Mouse (Mus musculus): ENCODE results near the gene Paics. TPM values are rescaled to one million over a fixed set of nuclear protein-coding genes. Genes with fewer than 3 reads are reported as not detected.
"Not testable (repeated sequence)": the region's sequence is repeated elsewhere in the genome, so short reads cannot be mapped to it uniquely, and the experiment has no call there.

Gene Paics
- polyA plus RNA-seq, 1 experiment from 2014 or later: 208 TPM

DNA sequence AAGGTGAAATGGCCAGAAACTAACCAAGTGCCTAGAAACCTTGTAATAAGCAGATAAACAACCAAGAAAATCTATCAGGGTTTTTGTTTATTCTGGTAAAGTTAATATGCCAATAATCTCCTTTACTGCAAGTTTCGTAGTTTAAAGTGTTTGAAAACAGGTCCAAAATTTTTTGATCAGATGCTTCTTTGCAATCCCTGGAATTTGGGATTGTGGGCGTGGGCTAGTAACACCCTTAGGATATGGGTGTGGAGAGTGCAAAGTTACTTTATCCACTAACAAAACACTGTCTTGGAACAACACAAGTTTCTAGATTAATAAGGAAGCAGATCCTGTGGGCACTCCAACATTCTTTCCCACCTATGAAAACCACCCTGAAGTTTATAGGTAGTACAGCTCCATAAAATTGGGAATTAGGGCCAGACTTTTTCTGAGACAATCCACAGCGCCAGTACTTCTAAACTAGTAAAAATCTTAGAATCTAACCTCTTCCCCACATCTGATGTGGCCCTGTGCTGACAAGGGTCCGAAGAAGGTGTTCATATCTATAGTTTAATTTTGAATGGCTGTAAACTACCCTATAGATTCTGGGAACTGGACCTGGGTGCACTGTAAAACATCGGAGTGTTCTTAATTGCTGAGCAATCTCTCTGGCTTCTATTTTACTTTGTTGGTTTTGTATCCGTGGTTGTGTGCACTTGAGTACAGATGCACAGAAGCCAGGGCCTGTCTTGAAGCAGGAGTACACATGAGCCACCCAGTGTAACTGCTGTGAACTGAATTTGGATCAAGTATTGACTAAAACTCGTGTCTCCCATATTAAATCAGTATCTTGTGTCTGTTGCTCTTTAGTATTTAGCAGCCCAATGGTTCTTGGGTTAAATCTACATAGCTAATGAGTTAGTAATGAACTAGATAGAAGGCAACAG lies 1.3 kb downstream of the Paics start:
- Histone ChIP-seq H3K4me1 (replicated peaks) (peaks cover 43% of the 10 kb centered on the region), H3K9me3 (replicated peaks) (no peaks in the 10 kb centered on the region), H3K4me2 (peak overlapping the region; percentile 93), H3K27ac (peak overlapping the region; percentile 95), H3K27me3 (no peaks in the 10 kb centered on the region), H3K36me3 (peaks cover 14% of the 10 kb centered on the region), H3K9ac (peak overlapping the region; percentile 84), H3K4me3 (peak overlapping the region; percentile 93)
- ATAC-seq (replicated peaks; ENCODE audit: insufficient number of reproducible peaks, insufficient read depth, low FRiP score, low read depth): no peak
- WGBS: 11% methylated on average over 7 of the region's 7 CpGs

DNA sequence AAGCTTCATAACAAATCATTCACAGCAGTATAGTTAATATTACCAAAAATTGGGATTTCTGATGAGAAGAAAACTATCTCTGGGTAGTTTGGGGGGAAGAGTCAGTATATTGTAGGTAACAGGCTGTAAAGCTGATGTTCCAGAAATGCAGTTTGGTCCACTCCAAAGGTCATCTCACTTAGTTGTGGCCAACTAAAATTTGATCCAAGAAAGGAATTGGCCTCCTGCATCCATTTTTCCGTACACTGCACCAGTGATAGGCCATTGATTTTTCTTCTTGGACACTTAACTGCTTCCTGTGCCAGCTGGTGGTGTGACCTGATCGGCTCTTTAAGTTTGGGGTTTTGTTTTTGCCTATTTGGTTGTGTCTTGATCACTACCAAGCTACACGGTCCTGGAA lies 2.7 kb downstream of the Paics start:
- no peak overlapping the region for H3K4me2 ChIP-seq
- H3K36me3 ChIP-seq: peaks cover 28% of the 10 kb centered on the region

DNA sequence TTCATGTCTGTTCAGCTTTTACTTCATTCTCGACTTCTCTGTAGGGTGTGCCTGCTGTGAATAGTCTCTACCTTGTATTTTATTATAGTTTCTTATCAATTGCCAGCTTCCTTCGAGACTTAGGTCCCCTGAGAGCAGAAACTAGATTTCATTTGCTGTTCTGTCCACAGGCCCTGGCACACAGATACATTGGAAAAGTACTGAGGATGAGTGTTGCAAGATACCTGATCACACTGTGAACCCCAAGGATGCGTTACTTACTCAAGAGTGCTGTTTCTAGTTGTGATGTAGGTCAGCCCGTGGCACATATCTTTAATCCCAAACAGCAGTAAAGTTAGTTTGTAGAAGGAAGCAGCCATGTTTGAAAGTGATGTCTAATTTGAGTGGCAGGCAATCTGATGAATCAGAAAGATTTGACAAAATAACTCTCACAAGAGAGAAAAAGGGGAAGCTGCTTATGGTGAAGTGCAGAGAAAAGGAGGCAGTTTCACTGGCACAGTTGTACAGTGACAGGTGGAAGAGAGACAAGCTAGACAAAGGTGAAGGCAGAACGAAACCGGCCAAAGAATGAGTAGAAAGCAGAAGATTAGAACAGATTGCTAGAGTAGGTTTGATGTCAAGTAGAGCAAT lies 3.3 kb downstream of the Paics start:
- Histone ChIP-seq H3K4me3 (no peak overlapping the region), H3K4me2 (no peak overlapping the region), H3K27ac (0 out of 2 replicates have a peak overlapping the region, but pooled peaks have one; percentile 3), H3K27me3 (no peaks in the 10 kb centered on the region), H3K36me3 (peaks cover 33% of the 10 kb centered on the region), H3K4me1 (replicated peaks) (peaks cover 31% of the 10 kb centered on the region), H3K9ac (no peak overlapping the region), H3K9me3 (replicated peaks) (no peaks in the 10 kb centered on the region)
- 73% methylated on average over 6 of the region's 6 CpGs for WGBS
- ATAC-seq (replicated peaks; ENCODE audit: insufficient number of reproducible peaks, insufficient read depth, low FRiP score, low read depth): no peak

More for the DNA sequence above, 2.7 kb downstream of the Paics start:
- no peak for ATAC-seq (replicated peaks; ENCODE audit: insufficient number of reproducible peaks, insufficient read depth, low FRiP score, low read depth)
- peaks cover 33% of the 10 kb centered on the region for H3K4me1 ChIP-seq (replicated peaks)
- no peak overlapping the region for H3K4me3 ChIP-seq
- no peak overlapping the region for H3K27ac ChIP-seq
- H3K9ac ChIP-seq: no peak overlapping the region
- no peaks in the 10 kb centered on the region for H3K9me3 ChIP-seq (replicated peaks)
- no peaks in the 10 kb centered on the region for H3K27me3 ChIP-seq
- WGBS: 67% methylated on average over 3 of the region's 3 CpGs

DNA sequence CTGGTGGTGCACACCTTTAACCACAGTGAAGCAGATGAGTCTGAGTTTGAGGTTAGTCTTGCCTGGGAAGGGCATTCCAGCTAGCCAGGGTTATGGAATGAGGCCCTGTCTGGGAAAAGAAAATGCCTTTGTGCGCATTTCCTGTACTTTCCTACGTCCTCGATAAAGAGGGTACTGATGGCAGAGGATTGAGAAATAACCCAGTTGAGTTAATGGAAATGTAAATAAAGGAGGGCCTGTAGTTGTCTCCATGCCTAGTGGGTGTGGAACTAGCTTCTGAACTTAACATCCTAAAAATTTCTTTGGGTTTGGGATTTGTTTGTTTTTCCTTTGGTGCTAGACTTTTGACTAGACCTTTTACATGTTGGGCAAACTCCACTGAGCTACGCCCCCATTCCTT lies 4.4 kb downstream of the Paics start:
- peaks cover 42% of the 10 kb centered on the region for H3K36me3 ChIP-seq
- no peaks in the 10 kb centered on the region for H3K9me3 ChIP-seq (replicated peaks)
- no peak overlapping the region for H3K27ac ChIP-seq
- WGBS: 68% methylated on average over 4 of the region's 4 CpGs
- no peak overlapping the region for H3K9ac ChIP-seq
- peaks cover 24% of the 10 kb centered on the region for H3K4me1 ChIP-seq (replicated peaks)
- H3K4me2 ChIP-seq: no peak overlapping the region
- no peaks in the 10 kb centered on the region for H3K27me3 ChIP-seq
- ATAC-seq (replicated peaks; ENCODE audit: insufficient number of reproducible peaks, insufficient read depth, low FRiP score, low read depth): no peak
- H3K4me3 ChIP-seq: no peak overlapping the region

DNA sequence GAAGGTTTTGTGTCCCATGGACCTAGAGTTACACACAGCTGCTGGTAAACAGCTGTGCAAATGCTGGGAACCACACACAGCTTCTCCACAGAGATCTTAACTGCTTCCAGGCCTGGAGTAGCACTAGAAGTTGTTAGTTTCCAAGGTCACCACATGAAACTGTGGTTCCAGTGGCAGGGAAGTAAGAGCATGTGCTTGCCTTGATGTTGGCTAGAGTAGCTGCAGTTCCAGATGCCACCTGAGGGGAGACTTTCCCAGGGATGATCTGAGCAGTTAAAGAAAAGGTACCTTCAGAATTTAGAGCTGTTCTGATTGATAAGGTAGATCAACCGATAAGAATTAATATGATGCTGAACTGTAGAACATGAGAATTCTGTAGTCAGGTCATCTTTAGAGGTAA lies 6.8 kb downstream of the Paics start:
- 98% methylated on average over 1 of the region's 1 CpGs for WGBS

DNA sequence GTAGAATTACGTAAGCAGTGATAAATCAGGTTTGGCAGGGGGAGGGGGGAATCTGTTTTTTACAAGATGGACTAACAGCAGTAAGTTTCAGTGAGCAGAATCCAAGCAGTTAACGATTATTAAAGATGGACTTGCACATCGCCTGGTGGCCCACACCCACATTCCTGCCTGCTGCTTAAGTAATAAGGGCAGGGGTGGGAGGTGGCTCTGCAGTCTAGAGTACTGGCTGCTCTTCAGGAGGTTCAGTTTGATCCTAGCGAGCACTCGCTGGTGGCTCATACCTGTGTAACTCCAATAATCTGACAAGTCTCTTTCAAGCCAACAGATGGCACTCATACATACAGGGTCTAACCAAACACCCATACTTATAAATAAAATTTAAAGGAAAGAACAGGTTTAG lies 8.5 kb downstream of the Paics start:
- Histone ChIP-seq H3K4me3 (no peak overlapping the region), H3K9me3 (replicated peaks) (no peaks in the 10 kb centered on the region), H3K36me3 (peaks cover 81% of the 10 kb centered on the region), H3K9ac (no peak overlapping the region), H3K4me1 (replicated peaks) (peaks cover 3% of the 10 kb centered on the region; the same call in 1 of the 2 replicates), H3K27me3 (no peaks in the 10 kb centered on the region), H3K4me2 (no peak overlapping the region), H3K27ac (no peak overlapping the region)
- no peak for ATAC-seq (replicated peaks; ENCODE audit: insufficient number of reproducible peaks, insufficient read depth, low FRiP score, low read depth)
- 89% methylated on average over 5 of the region's 5 CpGs for WGBS

More for the DNA sequence above, 6.8 kb downstream of the Paics start:
- Histone ChIP-seq H3K4me3 (no peak overlapping the region), H3K9ac (no peak overlapping the region), H3K27ac (no peak overlapping the region), H3K9me3 (replicated peaks) (no peaks in the 10 kb centered on the region), H3K4me1 (replicated peaks) (peaks cover 16% of the 10 kb centered on the region), H3K4me2 (no peak overlapping the region), H3K36me3 (peaks cover 65% of the 10 kb centered on the region), H3K27me3 (no peaks in the 10 kb centered on the region)
- ATAC-seq (replicated peaks; ENCODE audit: insufficient number of reproducible peaks, insufficient read depth, low FRiP score, low read depth): no peak

DNA sequence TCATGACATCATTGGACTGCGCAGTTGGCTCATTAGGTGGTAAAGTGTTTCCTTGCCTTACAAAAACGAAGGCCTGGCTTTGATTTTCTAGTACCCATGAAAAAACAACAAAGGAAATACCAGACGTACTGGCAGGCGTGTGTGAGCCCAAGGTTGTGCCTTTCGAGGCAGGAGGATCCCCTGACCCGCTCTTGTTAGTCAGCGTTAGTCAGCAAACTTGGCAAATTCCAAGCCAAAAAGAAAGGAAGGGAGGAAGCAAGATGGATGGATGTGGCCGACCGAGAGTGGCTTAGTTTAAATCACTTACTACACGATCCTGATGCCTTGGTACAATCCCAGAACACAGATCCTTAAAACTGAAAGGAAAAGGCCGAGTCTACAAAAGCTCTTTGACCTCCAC lies 11.4 kb downstream of the Paics start:
- Histone ChIP-seq H3K4me1 (replicated peaks) (no peaks in the 10 kb centered on the region), H3K9me3 (replicated peaks) (no peaks in the 10 kb centered on the region), H3K27me3 (no peaks in the 10 kb centered on the region), H3K9ac (no peak overlapping the region), H3K4me3 (no peak overlapping the region), H3K4me2 (no peak overlapping the region), H3K36me3 (peaks cover 82% of the 10 kb centered on the region), H3K27ac (no peak overlapping the region)
- ATAC-seq (replicated peaks; ENCODE audit: insufficient number of reproducible peaks, insufficient read depth, low FRiP score, low read depth): no peak
- WGBS: 77% methylated on average over 11 of the region's 11 CpGs

DNA sequence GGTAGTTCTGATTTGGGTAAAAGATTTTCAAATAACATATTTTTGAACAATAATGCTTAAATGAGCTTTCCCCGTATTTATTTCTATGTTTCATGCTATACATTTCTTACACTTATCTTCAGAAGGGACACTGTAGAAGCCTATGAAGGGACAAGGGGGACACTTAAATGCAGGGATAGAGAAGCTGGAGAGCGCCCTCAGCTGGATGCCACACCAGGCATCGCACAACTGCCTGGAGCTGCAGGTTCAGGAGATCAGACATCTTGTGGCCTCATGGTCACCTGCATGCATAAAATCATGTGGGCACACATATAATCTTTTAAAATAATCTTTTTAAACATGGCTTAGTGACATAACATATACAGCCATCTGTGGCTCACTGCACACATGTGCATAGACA lies 13.5 kb downstream of the Paics start:
- H3K27ac ChIP-seq: no peak overlapping the region
- no peaks in the 10 kb centered on the region for H3K9me3 ChIP-seq (replicated peaks)
- no peak for ATAC-seq (replicated peaks; ENCODE audit: insufficient number of reproducible peaks, insufficient read depth, low FRiP score, low read depth)
- 90% methylated on average over 3 of the region's 3 CpGs for WGBS
- no peak overlapping the region for H3K4me3 ChIP-seq
- H3K27me3 ChIP-seq: no peaks in the 10 kb centered on the region
- no peak overlapping the region for H3K4me2 ChIP-seq
- no peak overlapping the region for H3K9ac ChIP-seq
- peaks cover 81% of the 10 kb centered on the region for H3K36me3 ChIP-seq
- no peaks in the 10 kb centered on the region for H3K4me1 ChIP-seq (replicated peaks)

DNA sequence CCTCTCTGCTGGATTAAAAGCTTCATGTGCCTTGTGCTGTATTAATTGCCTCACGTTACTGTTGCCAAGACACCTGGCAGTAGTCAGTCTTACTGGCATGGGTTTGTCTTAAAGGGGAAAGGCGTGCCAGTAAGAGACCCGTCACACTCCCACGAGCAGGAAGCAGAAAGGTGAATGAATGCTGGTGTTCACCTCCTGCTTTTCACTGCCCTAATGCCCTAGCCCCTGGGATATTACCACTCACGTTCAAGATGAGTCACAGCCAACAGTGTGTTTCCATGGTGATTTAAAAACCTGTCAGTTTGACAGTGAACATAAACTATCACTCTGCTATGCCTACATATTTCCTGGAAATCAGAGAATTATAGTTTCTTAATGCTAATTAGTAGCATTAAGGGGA lies 18.1 kb downstream of the Paics start:
- no peak overlapping the region for H3K4me2 ChIP-seq
- no peak overlapping the region for H3K4me3 ChIP-seq
- H3K9ac ChIP-seq: no peak overlapping the region
- 71% methylated on average over 5 of the region's 5 CpGs for WGBS
- H3K36me3 ChIP-seq: peaks cover 49% of the 10 kb centered on the region
- no peaks in the 10 kb centered on the region for H3K27me3 ChIP-seq
- no peak for ATAC-seq (replicated peaks; ENCODE audit: insufficient number of reproducible peaks, insufficient read depth, low FRiP score, low read depth)
- no peak overlapping the region for H3K27ac ChIP-seq
- no peaks in the 10 kb centered on the region for H3K9me3 ChIP-seq (replicated peaks)
- peaks cover 7% of the 10 kb centered on the region for H3K4me1 ChIP-seq (replicated peaks)

DNA sequence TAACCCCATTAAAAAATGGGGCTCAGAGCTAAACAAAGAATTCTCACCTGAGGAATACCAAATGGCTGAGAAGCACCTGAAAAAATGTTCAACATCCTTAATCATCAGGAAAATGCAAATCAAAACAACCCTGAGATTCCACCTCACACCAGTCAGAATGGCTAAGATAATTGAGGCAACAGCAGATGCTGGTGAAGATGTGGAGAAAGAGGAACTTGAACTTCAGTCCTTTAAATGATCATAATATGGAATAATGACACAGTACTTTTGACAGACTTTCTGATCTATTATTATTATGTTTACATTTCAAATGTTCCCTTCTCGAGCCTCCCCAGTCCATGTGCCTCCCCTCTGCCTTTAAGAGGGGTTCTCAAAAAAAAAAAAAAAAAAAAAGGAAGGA lies 20.0 kb downstream of the Paics start:
- H3K4me2 ChIP-seq; H3K27ac ChIP-seq; ATAC-seq (replicated peaks; ENCODE audit: insufficient number of reproducible peaks, insufficient read depth, low FRiP score, low read depth); H3K4me3 ChIP-seq; H3K27me3 ChIP-seq; H3K9ac ChIP-seq; H3K9me3 ChIP-seq (replicated peaks): not testable (repeated sequence)
- WGBS: 86% methylated on average over 1 of the region's 1 CpGs
- H3K36me3 ChIP-seq: peaks cover 38% of the 10 kb centered on the region
- peaks cover 13% of the 10 kb centered on the region for H3K4me1 ChIP-seq (replicated peaks)

DNA sequence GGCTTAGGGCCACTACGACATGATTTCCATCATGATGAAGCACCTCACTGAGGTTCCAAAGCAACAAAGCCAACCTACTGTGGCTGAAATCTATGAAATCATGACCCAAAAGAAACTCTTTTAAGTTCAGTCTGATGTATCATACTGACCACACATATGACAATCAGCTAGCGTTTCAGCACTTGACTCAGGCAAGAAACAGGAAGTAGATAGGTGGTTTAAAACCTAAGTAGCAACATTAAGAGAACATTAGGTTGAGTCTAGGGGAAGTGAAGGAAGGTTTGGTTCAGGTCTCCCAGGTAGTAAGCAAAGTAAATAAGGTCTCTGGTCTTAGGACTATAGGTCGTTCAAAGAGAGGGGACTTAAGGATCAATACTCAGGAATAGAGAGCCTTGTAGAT lies 22.4 kb downstream of the Paics start:
- peaks cover 33% of the 10 kb centered on the region for H3K36me3 ChIP-seq
- H3K9me3 ChIP-seq (replicated peaks): no peaks in the 10 kb centered on the region
- H3K4me3 ChIP-seq: peak overlapping the region; percentile 88
- WGBS: 55% methylated on average over 3 of the region's 3 CpGs
- H3K9ac ChIP-seq: 0 out of 2 replicates have a peak overlapping the region, but pooled peaks have one; percentile 87
- H3K27me3 ChIP-seq: no peaks in the 10 kb centered on the region
- no peak overlapping the region for H3K27ac ChIP-seq
- ATAC-seq (replicated peaks; ENCODE audit: insufficient number of reproducible peaks, insufficient read depth, low FRiP score, low read depth): no peak
- peak overlapping the region; percentile 87 for H3K4me2 ChIP-seq
- peaks cover 13% of the 10 kb centered on the region for H3K4me1 ChIP-seq (replicated peaks)

Data from heart, embryonic 15.5 days (tissue).